Mouse (Mus musculus) small intestine, adult 2 months (tissue): Measurements from ENCODE around the gene Coro2b.

Source experiments
- CTCF ChIP-seq: fragments of 200-500 bp; IDR thresholded peaks from 2 replicates; pipeline ENCODE4 v1.5.1; 2012; ENCODE audit warnings: low read depth, mild to moderate bottlenecking, control low read depth, inconsistent platforms, low read length, moderate library complexity, mixed read lengths; ENCODE audit not compliant: insufficient replicate concordance, insufficient read length; ENCODE audit errors: extremely low read depth
- POLR2A ChIP-seq: fragments of 200-500 bp; IDR thresholded peaks from 2 replicates; pipeline ENCODE4 v1.6.1; 2012; ENCODE audit warnings: low read depth, mild to moderate bottlenecking, control low read depth, inconsistent platforms, low read length, moderate library complexity

DNA sequence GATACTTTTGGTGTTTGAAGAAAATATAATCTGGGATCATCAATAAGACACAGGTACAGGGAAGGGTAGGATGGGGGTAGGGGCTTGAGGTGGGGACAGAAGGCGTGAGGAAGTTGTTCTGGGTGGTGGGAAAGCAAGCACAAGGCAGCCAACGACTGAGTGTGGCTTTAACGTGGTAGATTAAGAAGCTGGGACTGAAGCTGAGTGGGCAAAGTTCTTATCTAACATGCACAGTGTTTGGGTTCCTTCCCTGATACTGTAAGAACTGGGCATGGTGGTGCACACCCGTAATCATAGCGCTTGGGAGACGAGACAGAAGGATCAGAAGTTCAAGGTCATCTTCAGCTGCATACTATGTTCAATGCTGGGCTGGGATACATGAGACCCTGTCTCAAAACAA is 151.8 kb downstream of the Coro2b start:
- no peak for TF ChIP-seq CTCF
- TF ChIP-seq POLR2A, result no peak
